Mouse (Mus musculus) myocyte (in vitro differentiated cells): ENCODE data around the gene Zbtb8os.

Source experiments
- CEBPB ChIP-seq: IDR thresholded peaks from 2 replicates; pipeline ENCODE4 v1.6.1; 2011; ENCODE audit warnings: mild to moderate bottlenecking, moderate library complexity; ENCODE audit not compliant: poor library complexity, insufficient read depth, severe bottlenecking
- E2F4 ChIP-seq: IDR thresholded peaks from one replicate; pipeline ENCODE4 v1.6.1; 2011; ENCODE audit warnings: mild to moderate bottlenecking, control low read depth, moderate library complexity; ENCODE audit not compliant: insufficient read depth
- POLR2A ChIP-seq: IDR thresholded peaks from one replicate; pipeline ENCODE4 v1.6.1; 2011; ENCODE audit warnings: low read depth, mild to moderate bottlenecking, control low read depth, moderate library complexity; ENCODE audit not compliant: insufficient read length
- POLR2AphosphoS2 ChIP-seq: IDR thresholded peaks from one replicate; pipeline ENCODE4 v1.6.1; 2011; ENCODE audit warnings: low read depth, control low read depth; ENCODE audit not compliant: insufficient read length
- TCF3 ChIP-seq: IDR thresholded peaks from one replicate; pipeline ENCODE4 v1.6.1; 2011; ENCODE audit warnings: low read depth, control low read depth; ENCODE audit not compliant: insufficient read length

DNA sequence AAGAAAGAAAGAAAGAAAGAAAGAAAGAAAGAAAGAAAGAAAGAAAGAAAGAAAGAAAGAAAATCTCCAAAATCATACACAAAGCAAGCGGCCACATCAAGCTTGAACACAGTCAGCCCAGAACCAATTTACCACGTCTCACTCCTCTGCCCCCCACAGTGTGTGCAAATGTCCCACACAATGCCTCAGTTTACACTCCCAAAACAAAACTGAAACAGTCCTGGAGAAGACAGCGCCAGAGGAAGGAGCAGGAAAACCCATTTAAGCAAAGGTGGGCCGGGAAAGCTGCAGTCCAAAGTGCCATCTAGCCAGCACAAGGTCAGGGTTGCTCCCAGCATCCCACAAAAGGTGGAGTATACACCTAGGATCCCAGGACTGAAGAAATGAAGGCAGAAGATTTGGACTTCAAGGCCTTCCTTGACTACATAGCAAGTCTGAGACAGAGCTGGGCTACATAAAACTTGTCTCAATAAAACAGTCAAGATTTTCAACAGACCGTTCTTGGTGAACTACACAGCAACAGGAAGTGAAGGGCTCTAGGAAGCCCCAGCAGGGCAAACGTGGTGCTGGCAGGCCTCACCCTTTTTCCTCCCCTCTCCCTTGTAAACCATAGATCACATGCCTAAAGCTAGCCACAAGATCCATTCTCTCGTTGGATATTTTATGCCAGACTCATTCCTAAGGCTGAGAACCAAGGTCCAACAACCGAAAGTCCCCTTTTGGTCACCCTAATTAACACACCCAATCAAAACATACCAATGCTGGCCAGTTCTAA, 37.9 kb downstream of the Zbtb8os start:
- TF ChIP-seq CEBPB (no peak), TCF3 (no peak), E2F4 (no peak), POLR2AphosphoS2 (no peak), POLR2A (no peak)
